Mouse (Mus musculus) cerebellum, adult 9-10 months (tissue): ENCODE measurements around the gene Pou6f1.
"Not testable (repeated sequence)": the region's sequence is repeated elsewhere in the genome, so short reads cannot be mapped to it uniquely, and the experiment has no call there.

ENCODE experiments used
- DNase-seq: peaks from one replicate; pipeline ENCODE4 v3.0.0; 2022

The Pou6f1 gene

GRCm38 (mm10) chr15:100574378-100574777 is 25.4 kb downstream of the Pou6f1 start:
- DNase-seq, result no peak

- DNase-seq, result no peak
Observed at GRCm38 (mm10) chr15:100573946-100574345, 25.8 kb downstream of the Pou6f1 start.

GRCm38 (mm10) chr15:100569239-100569638 is 30.5 kb downstream of the Pou6f1 start:
- DNase-seq, result no peak

- no peak for DNase-seq
Observed at GRCm38 (mm10) chr15:100566531-100566930, 33.3 kb downstream of the Pou6f1 start.

GRCm38 (mm10) chr15:100557705-100558433 is 41.9 kb downstream of the Pou6f1 start:
- no peak for DNase-seq

GRCm38 (mm10) chr15:100556378-100556777 is 43.4 kb downstream of the Pou6f1 start:
- DNase-seq, result no peak

- no peak for DNase-seq
Observed at GRCm38 (mm10) chr15:100555965-100556364, 43.8 kb downstream of the Pou6f1 start.

GRCm38 (mm10) chr15:100551326-100552307 is 48.2 kb downstream of the Pou6f1 start, which contains the start of gene Tfcp2:
Tfcp2 (minus strand) TSS chr15:100552008.
- DNase-seq, result peak; percentile 99

- peak; percentile 42 for DNase-seq
Observed at GRCm38 (mm10) chr15:100550280-100550679, 49.5 kb downstream of the Pou6f1 start.

- not testable (repeated sequence) for DNase-seq
Observed at GRCm38 (mm10) chr15:100543651-100544030, 56.1 kb downstream of the Pou6f1 start.

GRCm38 (mm10) chr15:100542876-100543650 is 56.7 kb downstream of the Pou6f1 start:
- not testable (repeated sequence) for DNase-seq

- no peak for DNase-seq
Observed at GRCm38 (mm10) chr15:100541426-100541825, 58.4 kb downstream of the Pou6f1 start.

GRCm38 (mm10) chr15:100541001-100541400 is 58.8 kb downstream of the Pou6f1 start:
- not testable (repeated sequence) for DNase-seq

GRCm38 (mm10) chr15:100539411-100539810 is 60.4 kb downstream of the Pou6f1 start:
- no peak for DNase-seq

- DNase-seq, result peak; percentile 60
Observed at GRCm38 (mm10) chr15:100537913-100538312, 61.9 kb downstream of the Pou6f1 start.

- DNase-seq, result no peak
Observed at GRCm38 (mm10) chr15:100527900-100528299, 71.9 kb downstream of the Pou6f1 start.

- DNase-seq, result no peak
Observed at GRCm38 (mm10) chr15:100525405-100525804, 74.4 kb downstream of the Pou6f1 start.
